Mouse (Mus musculus) cerebellum, adult 2 months (tissue): ENCODE measurements around the gene Dop1a. TPM values are rescaled to one million over a fixed set of nuclear protein-coding genes. Genes with fewer than 3 reads are reported as not detected.

Experiments
- DNase-seq, 2 experiments: peaks; one replicate each; pipeline ENCODE4 v3.0.0; 2021
- H3K27ac ChIP-seq: fragments of 200-500 bp; 2 replicates; pipeline ENCODE4 v1.5.1; 2012; ENCODE audit warnings: low read length, control low read depth, inconsistent platforms; ENCODE audit not compliant: insufficient read depth
- H3K27me3 ChIP-seq: fragments of 200-500 bp; 2 replicates; pipeline ENCODE4 v1.6.1; 2012; ENCODE audit warnings: inconsistent platforms, mild to moderate bottlenecking, low read length, moderate library complexity; ENCODE audit not compliant: control insufficient read depth, insufficient read depth
- H3K4me1 ChIP-seq: fragments of 200-500 bp; 2 replicates; pipeline ENCODE4 v1.6.1; 2011; ENCODE audit warnings: low read length; ENCODE audit not compliant: control insufficient read depth, insufficient read depth
- H3K4me3 ChIP-seq: fragments of 200-500 bp; replicated peaks from 2 replicates; pipeline ENCODE3; 2011; ENCODE audit warnings: mild to moderate bottlenecking, low read depth, low read length, control low read depth; ENCODE audit not compliant: insufficient read depth
- CTCF ChIP-seq: fragments of 200-500 bp; IDR thresholded peaks from 2 replicates; pipeline ENCODE4 v1.5.1; 2011; ENCODE audit warnings: low read depth, mild to moderate bottlenecking, control low read depth, low read length, moderate library complexity, borderline replicate concordance; ENCODE audit not compliant: insufficient read depth
- POLR2A ChIP-seq: fragments of 200-500 bp; IDR thresholded peaks from 2 replicates; pipeline ENCODE4 v1.6.1; 2011; ENCODE audit warnings: low read length, control low read depth, borderline replicate concordance; ENCODE audit not compliant: insufficient read depth
- WGBS: fragments of 180-500 bp; shearing (Covaris S2); methylation state at CpG from one replicate; pipeline ENCODE4 v1.1.7; 2018; 5-methylcytosine and 5-hydroxymethylcytosine counted together
- polyA plus RNA-seq: library from polyadenylated mRNA; depleted of rRNA; stranded (reverse); fragments of >200 nt; gene quantifications from 2 replicates; pipeline ENCODE4 v1.2.3, GENCODE M21; 2012

Dop1a gene
- polyA plus RNA-seq, 1 experiment = 53.1 TPM

GRCm38 (mm10) chr9:86514390-86514789, 47.4 kb downstream of the Dop1a start:
- Histone ChIP-seq H3K4me3 (no peak overlapping the region), H3K4me1 (no peaks in the 10 kb centered on the region), H3K27me3 (no peaks in the 10 kb centered on the region), H3K27ac (no peak overlapping the region)
- TF ChIP-seq CTCF (no peak), POLR2A (no peak)
- DNase-seq = no peak
- 90% methylated on average over 3 of the region's 3 CpGs for WGBS

GRCm38 (mm10) chr9:86514798-86515197, 47.8 kb downstream of the Dop1a start:
- DNase-seq = no peak
- H3K4me3 ChIP-seq = no peak overlapping the region
- no peaks in the 10 kb centered on the region for H3K4me1 ChIP-seq
- 90% methylated on average over 4 of the region's 4 CpGs for WGBS
- H3K27ac ChIP-seq = no peak overlapping the region
- TF ChIP-seq CTCF (no peak), POLR2A (no peak)
- no peaks in the 10 kb centered on the region for H3K27me3 ChIP-seq

- H3K4me3 ChIP-seq = no peak overlapping the region
- DNase-seq = no peak
- no peak overlapping the region for H3K27ac ChIP-seq
- no peaks in the 10 kb centered on the region for H3K4me1 ChIP-seq
- TF ChIP-seq CTCF (no peak), POLR2A (no peak)
- H3K27me3 ChIP-seq = no peaks in the 10 kb centered on the region
Measured at GRCm38 (mm10) chr9:86522335-86522734, 55.4 kb downstream of the Dop1a start.

DNA sequence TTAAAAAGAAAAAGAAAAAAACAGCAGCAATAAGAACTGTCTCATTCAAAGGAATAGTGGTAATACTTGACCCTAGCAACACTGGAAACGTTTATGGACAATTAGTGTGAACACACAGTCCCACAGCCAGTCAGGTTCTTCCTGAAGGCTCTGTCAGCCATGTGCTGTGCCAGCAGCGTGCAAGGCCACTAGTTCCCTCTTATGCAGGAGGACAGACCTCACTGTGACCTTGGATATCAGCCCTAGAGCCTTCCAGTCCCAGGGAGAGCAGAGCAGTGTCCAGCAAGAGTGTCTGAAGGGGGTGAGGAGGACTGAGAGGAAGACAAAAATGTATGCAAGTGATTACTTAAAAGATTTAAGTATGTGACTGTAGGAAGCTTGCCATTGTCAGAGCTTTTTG, 58.6 kb downstream of the Dop1a start:
- Histone ChIP-seq H3K27ac (no peak overlapping the region), H3K4me1 (no peaks in the 10 kb centered on the region), H3K4me3 (no peak overlapping the region), H3K27me3 (no peaks in the 10 kb centered on the region)
- DNase-seq = no peak
- WGBS = 34% methylated on average over 2 of the region's 2 CpGs
- TF ChIP-seq POLR2A (no peak), CTCF (no peak)

DNA sequence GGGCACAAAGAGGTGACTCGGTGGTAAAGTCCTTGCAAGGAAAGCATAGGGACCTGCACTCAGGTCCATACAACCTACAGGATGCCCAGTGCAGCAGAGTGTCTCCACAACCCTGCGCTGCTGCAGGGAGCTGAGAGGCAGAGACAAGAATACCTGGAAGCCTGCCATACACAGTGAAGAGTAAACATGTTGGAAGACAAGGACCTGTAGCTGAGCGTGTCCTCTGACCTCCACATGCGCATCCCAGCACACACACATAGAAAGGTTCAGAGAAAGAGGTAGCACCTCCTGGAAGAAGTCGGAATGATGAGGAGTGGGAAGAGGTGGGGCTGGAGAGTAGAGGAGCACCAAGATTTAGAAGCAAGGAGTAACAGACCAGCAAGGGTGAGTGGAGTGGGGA, 67.1 kb downstream of the Dop1a start:
- WGBS = 88% methylated on average over 5 of the region's 5 CpGs
- Histone ChIP-seq H3K4me1 (no peaks in the 10 kb centered on the region), H3K27ac (no peak overlapping the region), H3K27me3 (no peaks in the 10 kb centered on the region), H3K4me3 (no peak overlapping the region)
- no peak for TF ChIP-seq CTCF
- TF ChIP-seq POLR2A = no peak
- no peak for DNase-seq

DNA sequence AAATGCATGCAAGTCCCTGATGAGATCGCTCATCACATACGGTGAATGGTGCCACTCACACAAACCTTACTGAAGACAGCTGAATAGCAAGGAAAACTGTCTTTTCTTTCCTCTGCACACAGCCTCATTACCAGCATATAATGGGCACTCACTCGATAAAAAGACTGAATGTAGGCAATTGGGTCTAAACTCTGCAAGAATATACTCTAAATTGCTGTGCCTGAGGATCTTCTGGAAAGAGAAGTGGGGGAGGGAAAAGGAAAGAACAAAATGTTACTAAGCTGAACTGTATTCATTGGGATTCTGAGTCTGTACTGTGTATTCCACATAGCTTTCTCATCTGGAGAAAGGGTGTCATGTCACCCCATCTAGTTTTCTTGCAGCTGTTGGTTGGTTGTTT, 76.5 kb downstream of the Dop1a start:
- 89% methylated on average over 3 of the region's 3 CpGs for WGBS
- Histone ChIP-seq H3K4me3 (no peak overlapping the region), H3K27ac (no peak overlapping the region), H3K27me3 (no peaks in the 10 kb centered on the region), H3K4me1 (no peaks in the 10 kb centered on the region)
- no peak for DNase-seq
- no peak for TF ChIP-seq CTCF
- no peak for TF ChIP-seq POLR2A

- H3K4me3 ChIP-seq = no peak overlapping the region
- WGBS = 60% methylated on average over 1 of the region's 1 CpGs
Measured at GRCm38 (mm10) chr9:86544559-86544958, 77.6 kb downstream of the Dop1a start.

GRCm38 (mm10) chr9:86549637-86550162, 82.7 kb downstream of the Dop1a start:
- Histone ChIP-seq H3K4me1 (no peaks in the 10 kb centered on the region), H3K4me3 (no peak overlapping the region), H3K27ac (no peak overlapping the region; the same call in 1 of the 2 replicates), H3K27me3 (no peaks in the 10 kb centered on the region)
- WGBS = 87% methylated on average over 5 of the region's 5 CpGs
- DNase-seq = no peak
- no peak for TF ChIP-seq CTCF
- no peak for TF ChIP-seq POLR2A

More at GRCm38 (mm10) chr9:86544559-86544958, 77.6 kb downstream of the Dop1a start:
- Histone ChIP-seq H3K27ac (no peak overlapping the region), H3K27me3 (no peaks in the 10 kb centered on the region), H3K4me1 (no peaks in the 10 kb centered on the region)
- no peak for DNase-seq
- TF ChIP-seq POLR2A (no peak), CTCF (no peak)
